Mouse (Mus musculus): ENCODE data around the gene Gabbr1.

- no peak for TF ChIP-seq CTCF (IDR thresholded peaks at IDR 0.05; ENCODE audit: low read depth, low read length)
- no peak for TF ChIP-seq POLR2A (IDR thresholded peaks at IDR 0.05; ENCODE audit: borderline replicate concordance, low read depth, low read length)
Measured at GRCm38 (mm10) chr17:37008161-37008560, 37.6 kb upstream of the Gabbr1 start.
